ENCODE assay signal across 8 mouse cellular contexts in genomic region chr1:156673476-156674194, GRCm38 (mm10). TPM values are rescaled to one million over a fixed set of nuclear protein-coding genes. Genes with fewer than 3 reads are reported as not detected.
DNase-seq lines count a peak whose midpoint lies in the region; ATAC-seq and TF ChIP-seq lines count a peak whose summit lies in the region.

No protein-coding gene starts in this region.

- no peaks in the 10 kb centered on the region for H3K36me3 ChIP-seq in heart, postnatal 0 days (replicated peaks; ENCODE audit: control insufficient read depth, insufficient read depth, low read length)
- no peaks in the 10 kb centered on the region for H3K36me3 ChIP-seq in limb, embryonic 11.5 days (ENCODE audit: control insufficient read depth, insufficient read depth, low read length)
- no peaks in the 10 kb centered on the region for H3K36me3 ChIP-seq in midbrain, embryonic 12.5 days
- H3K36me3 ChIP-seq in testis, adult 2 months (ENCODE audit: control insufficient read depth, insufficient read depth, low read length): no peaks in the 10 kb centered on the region

- peak overlapping the region; percentile 98 for H3K4me3 ChIP-seq in gastrocnemius, adult 2 months
- H3K4me3 ChIP-seq in heart, postnatal 0 days (ENCODE audit: low read depth, low read length): peak overlapping the region; percentile 72
- peak overlapping the region; percentile 50 for H3K4me3 ChIP-seq in limb, embryonic 11.5 days (ENCODE audit: low read depth, low read length)
- H3K4me3 ChIP-seq in midbrain, embryonic 12.5 days: peak overlapping the region; percentile 56
- peak overlapping the region; percentile 78 for H3K4me3 ChIP-seq in testis, adult 2 months (ENCODE audit: control insufficient read depth, low read depth, low read length)

- no peak for TF ChIP-seq POLR2A in testis, adult 2 months (IDR thresholded peaks at IDR 0.05; ENCODE audit: control insufficient read depth, low read depth, low read length)

- peak overlapping the region; percentile 71 for H3K9ac ChIP-seq in heart, postnatal 0 days (replicated peaks; ENCODE audit: low read depth, low read length)
- H3K9ac ChIP-seq in limb, embryonic 11.5 days (ENCODE audit: low read length): peak overlapping the region; percentile 62
- H3K9ac ChIP-seq in midbrain, embryonic 12.5 days (replicated peaks): peak overlapping the region; percentile 63

- H3K4me2 ChIP-seq in heart, postnatal 0 days (ENCODE audit: low read depth, low read length): peak overlapping the region; percentile 89
- peak overlapping the region; percentile 98 for H3K4me2 ChIP-seq in limb, embryonic 11.5 days (ENCODE audit: low read depth, severe bottlenecking)
- peak overlapping the region; percentile 94 for H3K4me2 ChIP-seq in midbrain, embryonic 12.5 days (replicated peaks)

- no peak for TF ChIP-seq EP300 in heart, postnatal 0 days (IDR thresholded peaks at IDR 0.05; ENCODE audit: low read depth)

- TF ChIP-seq CTCF in gastrocnemius, adult 2 months (IDR thresholded peaks at IDR 0.05): no peak
- TF ChIP-seq CTCF in heart, postnatal 0 days (IDR thresholded peaks at IDR 0.05; ENCODE audit: low read depth): no peak
- TF ChIP-seq CTCF in testis, adult 2 months (IDR thresholded peaks at IDR 0.05; ENCODE audit: control insufficient read depth, insufficient read depth, insufficient replicate concordance, low read depth, low read length): no peak

- WGBS in heart, postnatal 0 days: under 1% methylated on average over 29 of the region's 29 CpGs
- 3% methylated on average over 29 of the region's 29 CpGs for WGBS in limb, embryonic 11.5 days
- 1% methylated on average over 29 of the region's 29 CpGs for WGBS in midbrain, embryonic 12.5 days

- H3K4me1 ChIP-seq in heart, postnatal 0 days (ENCODE audit: control insufficient read depth, insufficient read depth): peaks cover 10% of the 10 kb centered on the region; the same call in 1 of the 2 replicates
- peaks cover 4% of the 10 kb centered on the region; the same call in 1 of the 2 replicates for H3K4me1 ChIP-seq in limb, embryonic 11.5 days (ENCODE audit: control insufficient read depth, insufficient read depth, low read length)
- H3K4me1 ChIP-seq in midbrain, embryonic 12.5 days: peaks cover 26% of the 10 kb centered on the region
- H3K4me1 ChIP-seq in testis, adult 2 months (ENCODE audit: control insufficient read depth, insufficient read depth, low read length): peaks cover 7% of the 10 kb centered on the region; the same call in 1 of the 2 replicates

- peak overlapping the region; percentile 92 for H3K27ac ChIP-seq in gastrocnemius, adult 2 months
- peak overlapping the region; percentile 65 for H3K27ac ChIP-seq in heart, postnatal 0 days (ENCODE audit: low read depth)
- H3K27ac ChIP-seq in limb, embryonic 11.5 days (replicated peaks; ENCODE audit: low read depth, low read length): no peak overlapping the region
- H3K27ac ChIP-seq in midbrain, embryonic 12.5 days (replicated peaks): no peak overlapping the region
- no peak overlapping the region for H3K27ac ChIP-seq in testis, adult 2 months (ENCODE audit: control insufficient read depth, insufficient read depth, low read depth, low read length)

- H3K9me3 ChIP-seq in heart, postnatal 0 days (replicated peaks; ENCODE audit: control insufficient read depth, low read length): no peaks in the 10 kb centered on the region
- no peaks in the 10 kb centered on the region for H3K9me3 ChIP-seq in limb, embryonic 11.5 days (ENCODE audit: control insufficient read depth, low read length)
- no peaks in the 10 kb centered on the region for H3K9me3 ChIP-seq in midbrain, embryonic 12.5 days

- ATAC-seq in heart, postnatal 0 days (ENCODE audit: insufficient read depth, low read depth): peak; percentile 30
- no peak for ATAC-seq in limb, embryonic 11.5 days (ENCODE audit: insufficient number of reproducible peaks, low FRiP score, low TSS enrichment, low read depth)
- peak; percentile 55 for ATAC-seq in midbrain, embryonic 12.5 days (ENCODE audit: low FRiP score, low read depth)

- intact Hi-C loops in gastrocnemius, adult 2 months (cut with DNase I): no loop called here

- peak; percentile 54 for DNase-seq in gastrocnemius, adult 2 months
- DNase-seq in gastrocnemius, postnatal 25 days: no peak
- peak; percentile 50 for DNase-seq in embryo, embryonic 9.5 days (ENCODE audit: extremely low spot score)
- DNase-seq in heart, postnatal 0 days (ENCODE audit: low spot score): no peak
- DNase-seq in limb, embryonic 11.5 days (ENCODE audit: low spot score): peak; percentile 56
- DNase-seq in cerebellum, adult 9-11 months: no peak

- no peaks in the 10 kb centered on the region for H3K27me3 ChIP-seq in heart, postnatal 0 days (ENCODE audit: control insufficient read depth, insufficient read depth, low read length)
- H3K27me3 ChIP-seq in limb, embryonic 11.5 days (ENCODE audit: control insufficient read depth, insufficient read depth, low read length): 0 out of 2 replicates have a peak, but pooled peaks cover 3% of the 10 kb centered on the region
- peaks cover 24% of the 10 kb centered on the region for H3K27me3 ChIP-seq in midbrain, embryonic 12.5 days
- no peaks in the 10 kb centered on the region for H3K27me3 ChIP-seq in testis, adult 2 months (ENCODE audit: control insufficient read depth, insufficient read depth, low read length)

RNA-seq across cellular contexts. Expression of gene Tor3a, which starts 0.5 kb away (rescaled TPM):
- total RNA-seq in gastrocnemius, adult 2 months (2021): 1 to 10 TPM; 4.9 to 5.4 TPM
- 1 to 10 TPM; 4.3 to 6.7 TPM for total RNA-seq in gastrocnemius, postnatal 25 days (2021)
- 6.5 and 59.8 TPM in 2 replicates for total RNA-seq in heart, postnatal 0 days (2014; rRNA removed; ENCODE audit: low replicate concordance)
- 7.1 and 7.6 TPM in 2 replicates for polyA plus RNA-seq in heart, postnatal 0 days (2015; fragmentation: Nextera tagmentation; extraction: Ambion mirVana)
- polyA plus RNA-seq in limb, embryonic 11.5 days (2014; fragmentation: Nextera tagmentation; extraction: Ambion mirVana): 8.2 and 10.0 TPM in 2 replicates
- polyA plus RNA-seq in midbrain, embryonic 12.5 days (2016; fragmentation: Nextera tagmentation; extraction: Ambion mirVana): 2.9 and 4.8 TPM in 2 replicates
- polyA plus RNA-seq in testis, adult 2 months (2012; rRNA removed): 0.90 and 0.94 TPM in 2 replicates

RNA-seq across cellular contexts. Expression of gene Fam20b, which starts 45.3 kb away (rescaled TPM):
- 10 to 100 TPM; 28.5 to 35.2 TPM for total RNA-seq in gastrocnemius, adult 2 months (2021)
- 10 to 100 TPM; 29.0 to 30.2 TPM for total RNA-seq in gastrocnemius, postnatal 25 days (2021)
- total RNA-seq in heart, postnatal 0 days (2014; rRNA removed; ENCODE audit: low replicate concordance): 42.9 and 46.7 TPM in 2 replicates
- 17.8 and 20.9 TPM in 2 replicates for polyA plus RNA-seq in heart, postnatal 0 days (2015; fragmentation: Nextera tagmentation; extraction: Ambion mirVana)
- 21.3 and 21.9 TPM in 2 replicates for polyA plus RNA-seq in limb, embryonic 11.5 days (2014; fragmentation: Nextera tagmentation; extraction: Ambion mirVana)
- 27.9 and 28.5 TPM in 2 replicates for polyA plus RNA-seq in midbrain, embryonic 12.5 days (2016; fragmentation: Nextera tagmentation; extraction: Ambion mirVana)
- polyA plus RNA-seq in testis, adult 2 months (2012; rRNA removed): 23.3 and 27.7 TPM in 2 replicates

Comparison
In these comparisons a context has a peak if more than half of its experiments do, and no peak if none do; other contexts are left out.
1. DNase-seq: peak in gastrocnemius, adult 2 months (single experiment), embryo, embryonic 9.5 days (single experiment) and limb, embryonic 11.5 days (single experiment); none in gastrocnemius, postnatal 25 days (single experiment), heart, postnatal 0 days (single experiment) and cerebellum, adult 9-11 months (single experiment).
2. H3K27ac ChIP-seq: peak in gastrocnemius, adult 2 months (single experiment) and heart, postnatal 0 days (single experiment); none in limb, embryonic 11.5 days (single experiment), midbrain, embryonic 12.5 days (single experiment) and testis, adult 2 months (single experiment).
3. Peak in every context shown above with its lines, with median percentiles within 50 percentile points of each other: H3K4me3 ChIP-seq, H3K4me2 ChIP-seq and H3K9ac ChIP-seq.